Mouse (Mus musculus) yolk sac, embryonic 10.5 days (tissue): ENCODE measurements around the gene Pcp2.
A peak's percentile ranks its signal among the peaks of the same experiment; 100 is the strongest.
"Not testable (repeated sequence)": the region's sequence is repeated elsewhere in the genome, so short reads cannot be mapped to it uniquely, and the experiment has no call there.

Experiments used
- DNase-seq: peaks from one replicate; pipeline ENCODE4 v3.0.0-alpha.2; 2017; ENCODE audit warnings: low spot score

Pcp2 gene

DNA sequence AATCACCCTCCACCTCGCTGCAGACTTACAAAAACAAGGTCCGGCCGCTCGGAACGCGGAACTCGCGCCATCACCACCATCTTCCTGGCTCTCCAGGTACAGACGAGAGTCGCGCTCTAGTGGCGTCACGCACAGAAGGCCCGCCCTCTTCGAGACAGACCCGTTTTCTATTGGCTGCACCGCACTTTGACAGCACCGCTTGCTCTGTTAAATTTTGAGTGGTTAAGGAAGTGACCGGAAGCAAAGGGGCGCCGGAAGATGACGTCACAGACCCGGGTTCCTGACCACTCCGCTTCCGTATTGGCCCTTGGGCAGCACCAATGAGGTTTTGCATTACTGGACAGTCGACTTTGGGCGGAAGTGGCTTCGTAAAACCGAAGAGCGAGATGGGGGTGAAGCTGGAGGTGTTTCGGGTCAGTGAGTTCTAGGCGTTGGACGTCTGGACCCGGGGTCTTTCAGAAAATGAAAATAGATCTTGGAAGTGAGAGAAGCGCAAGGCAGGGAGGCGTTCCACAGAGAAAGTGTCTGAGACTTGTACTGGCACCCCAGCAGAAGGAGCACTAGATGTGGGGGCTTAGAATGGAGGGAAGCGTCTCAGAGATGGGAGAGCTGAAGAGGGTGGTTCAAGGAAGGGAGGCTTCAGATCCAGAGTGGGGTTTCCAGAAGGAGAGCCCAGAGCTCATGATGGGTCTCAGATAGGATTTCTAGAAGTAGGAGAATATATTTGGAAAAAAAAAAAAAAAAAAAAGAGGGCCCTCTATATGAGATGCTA lies 4.0 kb downstream of the Pcp2 start, which contains the start of the genes Xab2 and Pet100:
Gene Xab2, minus strand, starts transcription at position 118 of the 772 bp plus-strand sequence.
Gene Pet100, plus strand, starts transcription at position 350 of the 772 bp plus-strand sequence.
- peak; percentile 100 for DNase-seq

DNA sequence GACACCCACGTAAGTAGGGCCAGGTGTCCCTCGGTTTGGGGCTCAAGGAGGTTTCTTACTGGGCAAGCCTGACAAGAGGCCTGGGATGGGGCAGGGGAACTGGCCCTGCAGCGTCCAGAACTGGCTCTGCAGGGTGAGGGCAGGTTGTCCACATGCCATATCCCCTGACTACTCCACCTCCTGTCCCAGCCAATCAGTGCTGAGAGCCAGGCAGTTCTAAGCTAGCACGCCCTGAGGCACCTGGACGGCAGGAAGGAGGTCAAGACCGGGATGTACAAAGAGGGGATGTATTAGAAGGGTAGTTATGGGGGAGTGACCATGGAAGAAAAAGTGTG lies 15.6 kb downstream of the Pcp2 start:
- no peak for DNase-seq

DNA sequence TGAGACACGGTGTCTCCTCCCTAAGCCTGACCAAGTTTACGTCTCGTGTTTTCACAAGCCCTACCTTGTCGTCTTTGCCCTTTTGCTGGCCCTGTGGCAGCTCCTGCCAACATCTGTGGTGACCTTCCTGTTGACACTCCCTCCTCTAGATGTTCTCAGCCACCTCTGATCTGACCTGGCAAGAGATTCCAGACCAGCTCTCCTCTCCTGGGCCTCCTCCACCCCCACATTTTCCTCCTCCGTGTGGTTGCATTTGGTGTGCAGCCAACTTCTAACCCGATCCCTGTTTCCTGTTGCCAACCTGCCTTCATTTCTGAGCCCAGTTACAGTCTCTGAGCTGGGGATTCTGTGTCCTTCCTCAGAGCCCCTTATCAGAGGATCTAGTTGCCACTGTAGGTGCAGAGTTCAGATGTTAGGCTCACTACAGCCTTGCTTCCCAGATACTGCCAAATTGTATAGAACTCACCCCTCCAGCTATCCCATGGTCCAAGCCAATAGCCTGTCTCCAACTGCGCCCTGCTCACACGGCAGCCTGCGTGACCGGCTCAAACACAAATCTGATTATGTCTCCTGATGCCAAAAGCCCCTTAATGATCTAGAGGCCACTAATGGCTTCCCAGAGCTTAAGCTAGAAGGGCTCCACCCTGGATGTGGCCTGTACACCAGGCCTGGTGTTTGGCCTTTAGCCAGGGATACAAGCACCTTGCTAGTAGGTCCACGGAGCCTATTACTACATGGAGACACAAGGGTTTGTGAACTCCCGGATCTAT lies 16.1 kb downstream of the Pcp2 start:
- DNase-seq = no peak

DNA sequence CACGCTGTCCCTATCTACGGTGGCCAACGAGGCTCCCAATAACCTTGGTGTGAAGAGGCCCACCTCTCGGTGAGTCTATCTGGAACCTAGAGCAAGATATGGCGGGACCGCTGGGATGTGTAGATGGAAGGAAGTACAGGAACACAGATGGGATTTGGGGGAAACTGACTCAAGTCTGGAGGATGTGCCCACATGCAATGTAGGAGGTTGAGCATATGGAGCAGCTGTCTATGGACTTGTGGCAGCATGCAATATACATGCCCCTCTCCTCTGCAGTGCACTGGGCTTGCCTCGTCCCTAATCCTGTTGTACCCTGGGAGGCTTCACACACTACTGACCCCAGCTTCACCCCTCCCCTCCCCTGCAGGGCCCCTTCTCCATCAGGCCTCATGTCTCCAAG lies 17.5 kb downstream of the Pcp2 start:
- DNase-seq = no peak

DNA sequence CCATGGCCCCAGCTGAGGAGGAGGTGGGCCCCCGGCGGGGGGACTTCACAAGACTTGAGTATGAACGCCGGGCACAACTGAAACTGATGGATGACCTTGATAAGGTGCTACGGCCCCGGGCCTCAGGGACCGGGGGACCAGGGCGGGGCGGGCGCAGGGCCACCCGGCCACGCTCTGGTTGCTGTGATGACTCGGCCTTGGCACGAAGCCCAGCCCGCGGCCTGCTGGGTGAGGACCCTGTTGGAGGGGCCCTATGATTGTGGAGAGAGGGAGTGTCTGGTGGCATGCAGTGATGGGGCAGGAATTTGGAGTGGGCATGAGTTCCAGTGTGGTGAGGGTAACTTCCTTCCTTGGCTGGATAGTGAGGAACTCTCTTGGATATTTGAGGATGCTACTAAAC lies 18.8 kb downstream of the Pcp2 start:
- no peak for DNase-seq

DNA sequence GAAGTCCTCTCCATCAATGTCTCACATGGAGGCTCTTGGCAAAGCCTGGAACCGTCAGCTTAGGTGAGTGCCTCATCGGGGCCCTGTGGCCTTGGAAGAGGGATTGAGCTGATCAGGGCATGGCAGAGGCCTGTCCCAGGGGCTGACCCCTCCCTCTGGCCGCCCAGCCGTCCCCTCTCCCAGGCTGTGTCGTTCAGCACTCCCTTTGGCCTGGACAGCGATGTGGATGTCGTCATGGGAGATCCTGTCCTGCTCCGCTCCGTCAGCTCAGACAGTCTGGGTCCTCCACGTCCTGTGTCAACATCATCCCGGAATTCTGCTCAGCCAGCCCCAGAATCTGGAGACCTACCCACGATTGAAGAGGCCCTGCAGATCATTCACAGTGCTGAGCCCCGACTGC lies 21.9 kb downstream of the Pcp2 start:
- no peak for DNase-seq

DNA sequence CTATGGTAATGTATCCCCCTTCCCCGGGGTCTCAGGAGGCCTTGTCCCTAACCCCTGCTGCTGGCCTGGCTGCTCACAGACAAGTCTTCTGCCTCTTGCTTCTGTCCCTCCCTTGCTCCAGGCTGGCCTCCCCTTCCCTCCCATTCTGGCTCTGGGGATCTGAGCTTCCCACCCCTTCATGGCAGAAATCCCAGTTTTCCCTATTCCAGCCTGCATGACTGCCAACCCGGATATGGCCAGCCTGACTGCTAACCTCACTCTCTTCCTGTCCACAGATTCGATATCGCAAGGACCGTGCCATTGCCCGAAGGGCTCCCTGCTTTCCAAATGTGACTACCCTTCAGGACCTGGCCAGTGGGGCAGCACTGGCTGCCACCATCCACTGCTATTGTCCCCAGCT lies 24.9 kb downstream of the Pcp2 start:
- DNase-seq = no peak

DNA sequence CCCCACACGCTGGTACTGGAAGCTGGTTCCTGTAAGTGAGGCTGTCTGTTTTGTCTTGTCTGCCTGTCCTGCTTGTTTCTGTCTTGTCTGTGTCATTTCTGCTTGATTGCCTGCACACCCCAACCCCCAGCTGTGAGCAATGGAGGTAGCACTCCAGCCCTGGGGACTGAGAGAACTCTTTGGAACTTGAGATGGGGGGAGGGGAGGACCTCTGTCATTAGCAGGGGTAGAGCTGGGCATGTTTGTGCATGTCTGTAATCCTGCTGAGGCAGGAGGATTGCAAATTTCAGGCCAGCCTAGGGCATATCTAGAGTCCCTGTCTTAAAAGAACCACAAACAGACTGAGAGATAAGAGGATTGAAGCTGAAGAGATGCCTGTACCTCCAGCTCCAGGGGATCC lies 26.1 kb downstream of the Pcp2 start:
- no peak for DNase-seq

DNA sequence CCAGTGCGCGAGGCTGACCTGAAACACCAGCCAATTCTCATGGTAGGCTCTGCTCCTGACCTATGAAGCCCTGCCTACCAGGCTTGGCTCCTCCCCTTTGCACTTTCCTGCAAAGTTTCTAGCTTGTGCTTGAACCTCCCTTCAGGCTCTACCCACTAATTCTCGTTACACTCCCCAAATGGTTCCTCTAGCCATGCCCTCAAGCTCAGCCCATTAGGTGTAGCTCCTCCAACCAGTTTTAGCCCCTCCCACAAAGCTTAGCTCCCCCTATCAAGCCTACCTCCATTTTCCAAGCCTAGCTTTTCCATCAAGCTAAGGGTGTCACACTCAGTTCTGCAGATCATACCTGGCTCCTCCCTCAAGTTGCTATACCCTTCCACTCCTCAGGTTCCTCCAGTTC lies 27.3 kb downstream of the Pcp2 start:
- no peak for DNase-seq

DNA sequence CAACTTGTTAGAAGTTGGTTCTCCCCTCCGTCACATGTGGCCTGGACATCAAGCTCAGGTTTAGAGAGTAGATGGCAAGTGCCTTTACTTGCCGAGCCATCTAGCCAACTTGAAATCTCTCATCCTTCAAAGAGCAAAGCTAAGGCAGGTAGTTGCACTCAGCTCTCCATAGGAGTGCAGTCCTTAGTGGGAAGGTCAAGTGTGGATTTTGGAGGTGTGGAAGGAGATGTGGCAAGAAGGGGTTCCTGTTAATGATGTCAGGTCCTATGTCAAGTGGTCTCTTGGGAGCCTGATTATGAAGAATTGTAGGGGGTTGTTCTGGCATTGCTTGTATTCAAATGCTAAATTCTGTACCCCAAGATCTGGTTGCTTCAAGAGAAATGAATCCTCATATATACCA lies 30.9 kb downstream of the Pcp2 start:
- DNase-seq = no peak

DNA sequence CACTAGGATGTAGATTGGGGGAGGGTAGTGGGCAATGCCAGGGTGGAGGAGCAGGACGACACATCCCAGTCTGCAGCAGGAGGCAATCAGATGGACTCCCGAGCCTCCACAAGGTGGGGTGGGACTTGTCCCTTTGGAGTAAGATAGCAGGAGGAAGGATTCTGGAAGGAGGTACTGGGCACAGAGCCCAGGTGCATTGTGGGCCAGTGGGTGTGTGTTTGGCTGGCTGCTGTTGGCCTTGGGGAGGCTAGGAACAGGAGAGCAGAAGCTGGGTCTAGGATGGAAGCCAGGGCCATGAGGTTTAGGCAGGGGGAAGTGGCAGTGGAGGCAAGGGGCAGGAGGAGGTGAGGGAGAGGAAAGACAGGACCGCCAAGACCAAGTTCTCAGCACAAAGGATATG lies 31.9 kb downstream of the Pcp2 start:
- DNase-seq = no peak

DNA sequence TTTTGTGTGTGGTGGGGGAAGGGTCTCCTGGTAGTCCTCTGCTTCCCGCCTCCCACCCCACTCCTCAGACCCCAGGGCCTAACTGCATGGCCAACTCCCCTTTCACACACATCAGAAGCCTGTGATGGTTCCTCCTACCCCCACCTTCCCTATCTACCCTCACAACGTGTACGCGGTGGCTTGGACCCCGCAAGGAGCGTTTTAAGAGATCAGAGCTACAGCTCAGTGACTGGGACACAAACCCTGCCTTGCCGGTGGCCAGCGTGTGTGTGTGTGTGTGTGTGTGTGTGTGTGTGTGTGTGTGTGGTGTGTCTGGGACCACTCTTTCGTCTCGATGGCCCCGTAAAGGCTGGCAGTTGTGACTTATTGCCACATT lies 37.1 kb downstream of the Pcp2 start:
- no peak for DNase-seq

DNA sequence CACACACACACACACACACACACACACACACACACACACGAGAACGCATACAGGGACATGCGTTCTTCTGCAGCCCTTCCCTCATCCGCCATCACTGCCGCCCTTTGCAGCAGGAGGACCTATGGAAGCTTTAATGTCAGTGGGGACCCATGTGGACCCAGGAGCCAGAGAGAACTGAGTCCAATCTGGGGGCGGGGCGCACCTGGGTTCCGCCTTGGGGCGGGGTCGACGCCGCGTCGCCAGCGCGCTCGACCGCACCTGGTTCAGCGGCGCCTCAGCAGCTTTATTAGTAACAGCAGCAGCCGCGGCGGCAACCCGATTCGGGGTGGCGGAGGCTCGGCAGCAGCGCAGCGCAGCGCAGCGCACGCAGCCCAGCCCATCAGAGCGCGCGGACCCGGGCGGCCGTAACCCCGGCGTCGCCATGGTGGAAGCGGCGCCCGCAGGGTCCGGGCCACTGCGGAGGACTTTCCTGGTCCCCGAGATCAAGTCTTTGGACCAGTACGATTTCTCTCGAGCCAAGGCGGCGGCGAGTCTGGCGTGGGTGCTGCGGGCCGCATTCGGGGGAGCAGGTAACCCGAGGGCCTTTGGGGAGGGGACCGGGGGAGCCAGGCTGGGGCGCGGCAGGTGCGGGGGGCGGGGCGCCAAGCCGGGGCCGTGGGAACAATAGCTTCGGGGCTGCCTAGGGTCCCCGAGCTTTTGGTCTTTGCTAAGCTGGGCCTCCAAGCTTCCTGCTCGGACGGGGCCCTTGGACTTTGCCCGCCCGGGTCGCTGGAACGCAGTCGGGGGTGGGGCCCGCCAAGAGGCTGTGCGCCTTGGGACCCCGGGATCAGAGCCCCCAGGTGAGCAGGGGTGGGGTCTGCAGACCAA lies 37.7 kb downstream of the Pcp2 start:
- peak; percentile 78 for DNase-seq

DNA sequence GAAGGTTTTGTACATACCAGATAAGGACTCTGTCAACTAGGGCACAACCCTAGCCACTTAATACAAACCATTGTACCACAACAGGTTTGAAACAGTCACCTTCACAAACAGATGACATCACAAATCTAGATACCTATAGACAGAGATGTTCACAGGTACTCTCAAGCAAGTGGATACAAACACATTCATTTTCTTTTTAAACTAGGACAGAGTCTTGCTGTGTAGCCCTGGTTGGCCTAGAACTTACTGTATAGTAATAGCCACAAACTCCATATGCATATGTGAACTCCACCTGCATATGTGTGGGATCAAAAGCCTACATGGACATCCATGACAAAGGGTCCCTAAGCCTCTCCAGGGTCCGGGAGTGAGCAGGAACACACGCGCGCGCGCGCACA lies 38.4 kb downstream of the Pcp2 start, which contains the start of gene Camsap3:
Gene Camsap3, plus strand, starts transcription at position 301 of the 398 bp plus-strand sequence.
- DNase-seq = no peak

DNA sequence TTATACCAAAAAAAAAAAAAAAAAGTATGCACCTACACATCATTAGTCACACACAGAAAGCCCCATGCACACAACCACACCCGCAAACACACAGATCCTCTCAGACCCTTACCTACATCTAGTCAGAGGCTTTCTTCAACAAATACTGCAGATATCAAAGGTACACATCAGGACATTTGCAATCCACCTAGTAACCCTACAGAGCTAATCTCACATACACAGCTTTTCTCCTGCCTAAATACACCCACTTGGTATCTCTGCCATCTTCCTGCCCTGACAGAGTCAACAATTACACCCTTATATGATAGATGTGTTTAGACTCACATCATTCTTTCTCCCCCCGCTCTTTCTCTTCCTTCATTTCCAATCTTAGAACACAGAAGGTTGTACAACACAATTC lies 38.9 kb downstream of the Pcp2 start:
- DNase-seq = no peak

DNA sequence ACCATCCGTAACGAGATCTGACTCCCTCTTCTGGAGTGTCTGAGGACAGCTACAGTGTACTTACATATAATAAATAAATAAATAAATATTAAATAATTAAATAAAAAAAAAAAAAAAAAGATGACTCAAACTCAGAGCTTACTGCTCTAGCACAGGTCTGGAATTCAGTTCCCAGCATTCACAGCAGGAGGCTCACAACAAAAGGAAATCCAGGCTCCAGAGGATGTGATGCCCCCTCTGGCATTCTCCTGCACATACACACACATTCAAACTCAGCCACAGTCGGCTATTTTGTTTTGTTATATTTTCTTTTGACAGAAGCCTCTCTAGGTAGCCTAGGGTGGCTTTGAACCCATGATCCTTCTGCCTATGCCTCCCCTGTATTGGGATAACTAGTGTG lies 43.4 kb downstream of the Pcp2 start:
- not testable (repeated sequence) for DNase-seq

DNA sequence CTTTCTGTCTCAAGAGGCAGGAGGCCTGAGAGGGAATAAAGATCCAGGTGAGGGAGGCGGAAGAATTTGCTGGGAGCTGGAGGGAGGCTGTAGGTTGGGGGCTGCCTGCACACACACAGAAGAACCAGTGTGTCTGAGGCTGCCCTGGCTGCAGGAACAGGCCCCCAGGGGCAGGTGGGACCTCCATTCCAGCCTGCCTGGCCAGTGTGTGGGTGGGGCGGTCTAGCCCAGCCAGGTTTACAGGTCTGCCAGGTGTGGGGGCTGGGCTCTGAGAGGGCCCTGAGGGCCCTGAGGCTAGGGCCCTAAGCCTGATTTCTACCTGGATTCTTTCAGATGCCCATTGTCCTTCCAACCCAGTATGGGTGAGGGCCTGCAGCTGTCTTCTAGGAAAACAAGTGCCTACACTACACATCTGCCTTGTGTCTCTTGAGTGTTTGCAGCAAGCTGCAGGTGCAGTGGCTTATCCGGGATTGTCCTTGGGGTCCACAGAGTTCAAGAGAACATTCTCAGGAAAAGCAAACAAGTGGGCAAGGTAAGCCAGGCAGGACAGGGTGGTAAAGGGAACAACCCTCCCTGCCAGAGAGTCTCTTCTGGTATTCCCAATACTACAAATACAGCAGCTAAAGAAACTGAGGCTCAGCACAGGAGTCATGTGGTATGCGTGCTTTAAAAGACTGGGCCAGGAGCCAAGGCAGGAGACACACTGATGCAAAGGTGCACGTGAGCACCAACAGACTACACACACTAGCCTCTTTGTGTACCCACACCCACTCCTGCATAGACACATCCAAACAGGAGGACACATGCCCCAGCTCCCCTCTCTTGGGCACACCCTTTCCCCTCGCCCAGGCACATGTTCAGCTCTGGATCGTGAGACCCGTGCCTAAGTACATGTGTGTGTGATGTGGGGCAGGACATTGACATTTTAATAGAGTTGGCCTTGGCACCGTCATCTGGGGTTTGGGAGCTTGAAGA lies 45.7 kb downstream of the Pcp2 start:
- DNase-seq = no peak

DNA sequence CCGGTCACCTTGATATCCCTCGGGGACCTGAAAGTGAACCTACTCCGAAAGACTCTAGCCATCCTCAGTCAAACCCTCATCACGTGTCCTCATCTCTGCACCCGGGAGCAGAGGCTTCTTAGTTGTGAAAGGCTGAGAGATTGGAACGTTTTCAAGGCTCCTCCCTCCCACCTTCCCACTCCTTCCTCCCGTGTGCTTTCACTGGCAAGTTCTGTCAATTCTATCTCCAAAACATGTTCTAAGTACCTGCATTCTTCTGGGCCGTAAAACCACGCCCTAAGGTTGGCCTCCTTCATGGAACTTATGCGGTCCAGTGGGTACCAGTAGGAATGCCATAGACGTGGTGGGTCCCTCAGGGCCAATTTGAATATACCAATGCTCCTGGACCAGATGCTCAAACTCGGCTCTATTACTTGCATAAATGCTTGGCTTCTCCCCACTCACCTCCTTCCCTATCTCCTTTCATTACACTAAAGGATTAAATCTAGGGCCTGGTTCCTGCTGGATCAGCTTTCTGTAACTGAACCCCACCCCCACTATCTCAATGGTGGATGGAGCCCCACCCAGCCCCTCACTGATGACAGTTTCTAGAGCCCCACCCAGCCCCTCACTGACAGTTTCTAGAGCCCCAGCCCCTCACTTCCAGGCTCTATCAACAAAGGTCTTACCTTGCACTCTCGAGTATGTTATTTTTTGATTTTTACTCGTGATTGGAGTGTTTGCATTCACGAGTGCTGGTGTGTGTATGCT lies 49.0 kb downstream of the Pcp2 start:
- no peak for DNase-seq

DNA sequence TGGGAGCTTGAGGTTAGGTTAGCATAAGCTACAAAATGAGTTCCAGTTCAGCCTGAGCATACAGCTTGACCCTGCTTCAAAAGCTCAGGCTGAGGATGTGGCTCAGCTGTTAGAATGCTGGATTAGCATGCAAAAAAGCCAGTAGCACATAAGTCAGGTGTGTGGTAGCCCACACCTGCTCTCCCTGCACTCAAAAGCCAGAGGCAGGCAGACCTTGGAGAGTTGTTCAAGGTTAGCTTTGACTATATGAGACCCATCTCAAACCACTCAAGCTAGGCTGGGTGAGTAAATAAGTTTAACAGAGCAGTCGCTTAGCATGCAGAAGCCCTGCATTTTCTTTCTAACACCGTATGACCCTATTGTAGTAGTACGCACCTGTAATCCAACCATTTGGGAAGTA lies 50.8 kb downstream of the Pcp2 start:
- no peak for DNase-seq
